Mouse (Mus musculus): ENCODE measurements around the gene Qpct. TPM values are rescaled to one million over a fixed set of nuclear protein-coding genes. Genes with fewer than 3 reads are reported as not detected.
A peak's percentile ranks its signal among the peaks of the same experiment; 100 is the strongest.
"Not testable (repeated sequence)": the region's sequence is repeated elsewhere in the genome, so short reads cannot be mapped to it uniquely, and the experiment has no call there.

Qpct gene
- total and polyA plus RNA-seq, 3 experiments = 1.8 to 8.2 (median 6.4) TPM

GRCm38 (mm10) chr17:79069766-79070480, 18.2 kb downstream of the Qpct start:
- DNase-seq = no peak

GRCm38 (mm10) chr17:79071951-79072350, 20.2 kb downstream of the Qpct start:
- no peak for DNase-seq

GRCm38 (mm10) chr17:79076974-79077847, 25.5 kb downstream of the Qpct start:
- no peak for DNase-seq

- no peak for DNase-seq
Observed at GRCm38 (mm10) chr17:79077848-79078146, 26.1 kb downstream of the Qpct start.

GRCm38 (mm10) chr17:79078248-79078647, 26.5 kb downstream of the Qpct start:
- no peak for DNase-seq

- DNase-seq = no peak
Observed at GRCm38 (mm10) chr17:79091710-79092109, 40.0 kb downstream of the Qpct start.

- no peak for DNase-seq
Observed at GRCm38 (mm10) chr17:79093286-79093975, 41.7 kb downstream of the Qpct start.

- no peak for DNase-seq
Observed at GRCm38 (mm10) chr17:79095624-79096023, 43.9 kb downstream of the Qpct start.

- DNase-seq = no peak
Observed at GRCm38 (mm10) chr17:79099866-79100265, 48.2 kb downstream of the Qpct start.

GRCm38 (mm10) chr17:79108238-79108637, 56.5 kb downstream of the Qpct start:
- DNase-seq = no peak

- peak; percentile 66 for DNase-seq
Observed at GRCm38 (mm10) chr17:79109576-79109975, 57.9 kb downstream of the Qpct start.

GRCm38 (mm10) chr17:79110936-79111348, 59.2 kb downstream of the Qpct start:
- peak; percentile 45 for DNase-seq

GRCm38 (mm10) chr17:79115248-79115647, 63.5 kb downstream of the Qpct start:
- DNase-seq = not testable (repeated sequence)

- no peak for DNase-seq
Observed at GRCm38 (mm10) chr17:79119066-79119465, 67.4 kb downstream of the Qpct start.

- DNase-seq = no peak
Observed at GRCm38 (mm10) chr17:79120269-79120668, 68.6 kb downstream of the Qpct start.

GRCm38 (mm10) chr17:79133740-79134139, 82.0 kb downstream of the Qpct start:
- DNase-seq = no peak

- no peak for DNase-seq
Observed at GRCm38 (mm10) chr17:79135826-79136225, 84.1 kb downstream of the Qpct start.

GRCm38 (mm10) chr17:79136401-79136800, 84.7 kb downstream of the Qpct start:
- DNase-seq = peak; percentile 8
